Mouse (Mus musculus): Measurements from ENCODE around the gene Prkn. TPM values are rescaled to one million over a fixed set of nuclear protein-coding genes. Genes with fewer than 3 reads are reported as not detected.

Gene Prkn
- total and polyA plus RNA-seq, 3 experiments: 0.39 to 0.50 TPM; not detected in 1

DNA sequence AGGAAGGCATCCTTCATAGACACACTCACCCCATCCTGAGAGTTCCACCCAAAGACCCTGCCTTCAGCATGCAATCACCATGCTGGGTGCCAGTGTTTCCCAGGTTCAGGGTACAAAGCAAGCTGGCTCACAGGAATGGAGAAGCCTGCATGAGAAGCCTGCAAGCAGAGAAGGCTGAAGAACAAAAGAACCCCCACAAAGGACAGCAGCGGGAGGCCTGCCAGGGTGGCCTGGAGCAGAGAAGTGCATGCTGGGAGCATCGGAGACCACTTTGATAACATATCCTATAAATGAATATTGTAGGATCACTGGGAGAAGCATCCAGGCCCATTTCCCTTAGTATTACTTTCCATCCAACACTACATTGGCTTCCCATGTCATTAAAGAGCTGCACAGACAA is 692.6 kb downstream of the Prkn start:
- TF ChIP-seq KAT2A (conservative IDR thresholded peaks at IDR 0.05; ENCODE audit: low read depth, low read length) (no peak), MAZ (IDR thresholded peaks at IDR 0.05; ENCODE audit: low read depth, low read length) (no peak), MAFK (IDR thresholded peaks at IDR 0.05; ENCODE audit: borderline replicate concordance, low read depth, low read length) (no peak), RCOR1 (IDR thresholded peaks at IDR 0.05; ENCODE audit: low read depth, low read length) (no peak), MAX (IDR thresholded peaks at IDR 0.05; ENCODE audit: low read length) (no peak), ZKSCAN1 (IDR thresholded peaks at IDR 0.05; ENCODE audit: low read depth, low read length) (no peak), RAD21 (IDR thresholded peaks at IDR 0.05; ENCODE audit: low read depth, low read length) (no peak), GATA1 (IDR thresholded peaks at IDR 0.05; ENCODE audit: low read depth, low read length) (no peak)

DNA sequence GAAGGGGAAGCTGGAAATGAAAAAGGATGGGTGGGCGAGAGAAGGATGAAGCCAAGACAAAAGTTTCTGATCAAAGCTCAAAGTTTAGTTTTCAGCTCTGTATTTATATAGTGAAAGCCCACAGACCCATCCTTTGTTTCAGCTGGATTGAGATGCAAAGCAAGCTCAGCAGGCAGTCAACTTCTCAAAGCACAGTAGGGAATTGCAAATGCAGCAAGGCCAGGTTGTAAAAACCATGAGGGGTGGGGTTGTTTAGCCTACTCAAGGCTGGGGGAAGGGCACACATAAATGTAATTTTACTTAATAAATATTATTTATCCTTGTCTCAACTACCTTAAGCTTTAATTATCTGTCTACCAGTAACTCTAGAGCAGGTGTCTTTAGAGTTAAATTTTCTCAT is 693.7 kb downstream of the Prkn start:
- no peak overlapping the region for H3K9ac ChIP-seq (ENCODE audit: control insufficient read depth, low read depth, low read length, poor library complexity, severe bottlenecking)
- no peaks in the 10 kb centered on the region for H3K27me3 ChIP-seq (ENCODE audit: control insufficient read depth in 1 of 2, insufficient read depth in 2 of 2, low read length in 2 of 2)
- no peaks in the 10 kb centered on the region for H3K36me3 ChIP-seq (ENCODE audit: control insufficient read depth in 1 of 2, insufficient read depth in 2 of 2, low read length in 2 of 2)
- TF ChIP-seq RCOR1 (IDR thresholded peaks at IDR 0.05; ENCODE audit: low read depth, low read length) (no peak), ZC3H11A (IDR thresholded peaks at IDR 0.05; ENCODE audit: low read depth, low read length) (no peak), CHD1 (IDR thresholded peaks at IDR 0.05; ENCODE audit: low read depth, low read length) (no peak), CTCF (IDR thresholded peaks at IDR 0.05 in 2 of 3, conservative IDR thresholded peaks at IDR 0.05 in 1 of 3; ENCODE audit: control insufficient read depth in 1 of 3, insufficient read depth in 1 of 3, low read depth in 2 of 3, low read length in 3 of 3, poor library complexity in 1 of 3, severe bottlenecking in 1 of 3) (no peak), E2F4 (IDR thresholded peaks at IDR 0.05; ENCODE audit: borderline replicate concordance, low read depth, low read length) (no peak), USF1 (IDR thresholded peaks at IDR 0.05; ENCODE audit: low read depth, low read length) (no peak), UBTF (IDR thresholded peaks at IDR 0.05; ENCODE audit: borderline replicate concordance, insufficient read depth, low read depth, low read length) (no peak), MYC (IDR thresholded peaks at IDR 0.05; ENCODE audit: low read depth, low read length) (no peak), GABPA (IDR thresholded peaks at IDR 0.05; ENCODE audit: low read depth, low read length) (no peak), TBP (IDR thresholded peaks at IDR 0.05; ENCODE audit: low read depth, low read length) (no peak), EP300 (IDR thresholded peaks at IDR 0.05; ENCODE audit: low read depth in 1 of 2, low read length in 2 of 2) (no peak), POLR2AphosphoS5 (IDR thresholded peaks at IDR 0.05; ENCODE audit: borderline replicate concordance, low read depth, low read length) (no peak), ZKSCAN1 (IDR thresholded peaks at IDR 0.05; ENCODE audit: low read depth, low read length) (no peak), MYB (IDR thresholded peaks at IDR 0.05; ENCODE audit: low read depth, low read length) (no peak), POLR2A (IDR thresholded peaks at IDR 0.05; ENCODE audit: control insufficient read depth in 1 of 2, insufficient read depth in 1 of 2, low read depth in 1 of 2, low read length in 2 of 2, poor library complexity in 1 of 2) (no peak)
- no peak overlapping the region for H3K4me3 ChIP-seq (ENCODE audit: control insufficient read depth in 1 of 2, insufficient read depth in 1 of 2, low read depth in 2 of 2, low read length in 2 of 2)
- H3K27ac ChIP-seq (ENCODE audit: control insufficient read depth, low read depth, low read length): no peak overlapping the region
- no peaks in the 10 kb centered on the region for H3K79me2 ChIP-seq (ENCODE audit: control insufficient read depth, insufficient read depth, low read length, poor library complexity)
- no peak for DNase-seq (ENCODE audit: low read depth, low spot score)
- H3K4me1 ChIP-seq (ENCODE audit: control insufficient read depth in 1 of 2, insufficient read depth in 2 of 2, low read length in 2 of 2): no peaks in the 10 kb centered on the region
- H3K9me3 ChIP-seq (replicated peaks; ENCODE audit: insufficient read depth, low read length): no peaks in the 10 kb centered on the region

More for the DNA sequence above, 692.6 kb downstream of the Prkn start:
- H3K79me2 ChIP-seq (ENCODE audit: control insufficient read depth, insufficient read depth, low read length, poor library complexity): no peaks in the 10 kb centered on the region
- no peaks in the 10 kb centered on the region for H3K4me1 ChIP-seq (ENCODE audit: control insufficient read depth in 1 of 2, insufficient read depth in 2 of 2, low read length in 2 of 2)
- H3K27ac ChIP-seq (ENCODE audit: control insufficient read depth, low read depth, low read length): no peak overlapping the region
- DNase-seq (ENCODE audit: low read depth, low spot score): no peak
- no peaks in the 10 kb centered on the region for H3K27me3 ChIP-seq (ENCODE audit: control insufficient read depth in 1 of 2, insufficient read depth in 2 of 2, low read length in 2 of 2)
- no peak overlapping the region for H3K4me3 ChIP-seq (ENCODE audit: control insufficient read depth in 1 of 2, insufficient read depth in 1 of 2, low read depth in 2 of 2, low read length in 2 of 2)
- H3K36me3 ChIP-seq (ENCODE audit: control insufficient read depth in 1 of 2, insufficient read depth in 2 of 2, low read length in 2 of 2): no peaks in the 10 kb centered on the region
- no peaks in the 10 kb centered on the region for H3K9me3 ChIP-seq (replicated peaks; ENCODE audit: insufficient read depth, low read length)
- no peak overlapping the region for H3K9ac ChIP-seq (ENCODE audit: control insufficient read depth, low read depth, low read length, poor library complexity, severe bottlenecking)

Measured in MEL (cell line).